ENCODE assay signal across 8 mouse cellular contexts in the genomic region with DNA sequence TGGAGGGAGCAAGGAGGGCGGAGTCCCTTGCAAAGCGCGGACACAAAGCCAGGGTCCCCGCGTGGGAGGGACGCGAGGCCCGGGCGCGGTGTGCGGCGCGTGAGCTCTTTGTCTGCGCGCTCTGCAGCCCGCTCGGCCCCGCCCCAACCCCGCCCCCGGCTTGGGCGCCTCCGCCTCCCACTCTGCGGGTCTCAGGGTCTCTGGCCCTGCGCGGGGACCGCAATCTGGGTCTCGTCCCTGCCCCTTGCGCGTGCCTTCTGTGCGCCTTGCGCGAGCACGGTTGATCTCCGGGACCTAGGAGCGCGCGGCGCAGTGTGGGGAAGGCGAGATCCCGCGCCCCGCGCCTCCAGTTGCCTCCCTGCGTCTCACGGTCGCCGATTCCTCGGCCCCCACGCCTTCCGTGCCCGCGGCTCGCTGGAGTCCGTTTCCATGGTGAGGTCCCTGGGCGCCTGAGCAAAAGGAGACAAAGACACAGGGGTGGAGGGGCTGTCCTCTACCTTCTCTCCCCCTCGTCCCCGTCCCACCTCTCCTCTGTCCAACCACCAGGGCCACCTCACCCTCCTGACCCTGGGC. TPM values are rescaled to one million over a fixed set of nuclear protein-coding genes. Genes with fewer than 3 reads are reported as not detected.
DNase-seq lines count a peak whose midpoint lies in the region; ATAC-seq and TF ChIP-seq lines count a peak whose summit lies in the region.

A gene (plus strand): TSS at position 187 of the 573 bp plus-strand sequence.
A gene (minus strand): TSS at position 345 of the 573 bp plus-strand sequence.

- peak; percentile 14; the same call in 1 of the 2 replicates for ATAC-seq in frontal cortex, adult (ENCODE audit: low TSS enrichment)
- peak; percentile 93 for ATAC-seq in hindbrain, embryonic 12.5 days (ENCODE audit: low FRiP score)
- ATAC-seq in liver, postnatal 0 days = no peak

- H3K9me3 ChIP-seq in hindbrain, embryonic 12.5 days (replicated peaks) = no peaks in the 10 kb centered on the region
- no peaks in the 10 kb centered on the region for H3K9me3 ChIP-seq in liver, postnatal 0 days (ENCODE audit: low read length)

- H3K4me2 ChIP-seq in hindbrain, embryonic 12.5 days (replicated peaks) = peak within 1 kb of the TSS; percentile 81
- H3K4me2 ChIP-seq in liver, postnatal 0 days (ENCODE audit: low read depth, low read length) = peak within 1 kb of the TSS; percentile 88

- H3K36me3 ChIP-seq in hindbrain, embryonic 12.5 days = peaks cover 23% of the 10 kb centered on the region
- no peaks in the 10 kb centered on the region for H3K36me3 ChIP-seq in liver, postnatal 0 days (replicated peaks; ENCODE audit: insufficient read depth, low read length)

- no peak for TF ChIP-seq CTCF in liver, postnatal 0 days (IDR thresholded peaks at IDR 0.05; ENCODE audit: low read depth)

- no peak for DNase-seq in frontal cortex, postnatal 14 days (ENCODE audit: low spot score in 2 of 2)
- peak; percentile 55 for DNase-seq in thymus, postnatal 4 days
- no peak for DNase-seq in thymus, postnatal 36 days
- no peak for DNase-seq in liver, postnatal 0 days
- DNase-seq in right cerebral cortex, postnatal 4 days = peak; percentile 73
- DNase-seq in adrenal gland, adult 18-20 months (ENCODE audit: low spot score in 2 of 2) = no peak

- no peaks in the 10 kb centered on the region for H3K27me3 ChIP-seq in hindbrain, embryonic 12.5 days
- H3K27me3 ChIP-seq in liver, postnatal 0 days (ENCODE audit: insufficient read depth, low read length) = peaks cover 18% of the 10 kb centered on the region

- H3K27ac ChIP-seq in hindbrain, embryonic 12.5 days = peak within 1 kb of the TSS; percentile 96
- H3K27ac ChIP-seq in liver, postnatal 0 days (ENCODE audit: low read depth) = no peak within 1 kb of the TSS

- peak within 1 kb of the TSS; percentile 94 for H3K9ac ChIP-seq in hindbrain, embryonic 12.5 days
- H3K9ac ChIP-seq in liver, postnatal 0 days (replicated peaks) = peak within 1 kb of the TSS; percentile 55

- WGBS in hindbrain, embryonic 12.5 days = under 1% methylated on average over 56 of the region's 57 CpGs
- 3% methylated on average over 35 of the region's 57 CpGs for WGBS in liver, postnatal 0 days (ENCODE audit: insufficient replicate concordance)

- H3K4me1 ChIP-seq in hindbrain, embryonic 12.5 days = peaks cover 44% of the 10 kb centered on the region
- peaks cover 30% of the 10 kb centered on the region for H3K4me1 ChIP-seq in liver, postnatal 0 days (ENCODE audit: insufficient read depth)

- TF ChIP-seq EP300 in liver, postnatal 0 days (IDR thresholded peaks at IDR 0.05; ENCODE audit: low read depth) = no peak

- peak within 1 kb of the TSS; percentile 60 for H3K4me3 ChIP-seq in hindbrain, embryonic 12.5 days
- H3K4me3 ChIP-seq in liver, postnatal 0 days (ENCODE audit: low read depth, low read length) = peak within 1 kb of the TSS; percentile 62

RNA-seq across cellular contexts. Expression of the first gene that starts in this region (rescaled TPM):
- 11.8 and 14.1 TPM in 2 replicates for polyA plus RNA-seq in hindbrain, embryonic 12.5 days (2016; fragmentation: Nextera tagmentation; extraction: Ambion mirVana)
- polyA plus RNA-seq in liver, postnatal 0 days (2015; fragmentation: Nextera tagmentation; extraction: Ambion mirVana) = 123 and 127 TPM in 2 replicates
- 1 to 10 TPM in 1 of 2 experiments, not detected in 1; 1.1 TPM for total RNA-seq in adrenal gland, adult 18-20 months (2021)

RNA-seq across cellular contexts. Expression of the second gene that starts in this region (rescaled TPM):
- 289 and 290 TPM in 2 replicates for polyA plus RNA-seq in hindbrain, embryonic 12.5 days (2016; fragmentation: Nextera tagmentation; extraction: Ambion mirVana)
- 2.9 and 4.9 TPM in 2 replicates for polyA plus RNA-seq in liver, postnatal 0 days (2015; fragmentation: Nextera tagmentation; extraction: Ambion mirVana)
- total RNA-seq in adrenal gland, adult 18-20 months (2021) = 1 to 10 TPM; 1.4 to 2.8 TPM

Comparison
In these comparisons a context has a peak if more than half of its experiments do, and no peak if none do; other contexts are left out.
1. RNA of the second gene that starts in this region (polyA plus RNA-seq): 289 to 290 TPM in hindbrain, embryonic 12.5 days; 2.9 to 4.9 TPM in liver, postnatal 0 days; every median in the first group is over 10 times any median in the second.
2. DNase-seq: peak in thymus, postnatal 4 days (single experiment) and right cerebral cortex, postnatal 4 days (single experiment); none in frontal cortex, postnatal 14 days (0 of 2), thymus, postnatal 36 days (0 of 2), liver, postnatal 0 days (single experiment) and adrenal gland, adult 18-20 months (0 of 2).